Mouse (Mus musculus) liver, adult (tissue): ENCODE measurements around the gene Nol4l.

Source experiments
- GATA4 ChIP-seq: IDR thresholded peaks from 2 replicates; pipeline ENCODE4 v1.6.1; 2014; ENCODE audit warnings: mild to moderate bottlenecking, low read length; ENCODE audit not compliant: insufficient replicate concordance

The Nol4l gene

GRCm38 (mm10) chr2:153414607-153415006, 115.2 kb downstream of the Nol4l start:
- TF ChIP-seq GATA4: no peak

DNA sequence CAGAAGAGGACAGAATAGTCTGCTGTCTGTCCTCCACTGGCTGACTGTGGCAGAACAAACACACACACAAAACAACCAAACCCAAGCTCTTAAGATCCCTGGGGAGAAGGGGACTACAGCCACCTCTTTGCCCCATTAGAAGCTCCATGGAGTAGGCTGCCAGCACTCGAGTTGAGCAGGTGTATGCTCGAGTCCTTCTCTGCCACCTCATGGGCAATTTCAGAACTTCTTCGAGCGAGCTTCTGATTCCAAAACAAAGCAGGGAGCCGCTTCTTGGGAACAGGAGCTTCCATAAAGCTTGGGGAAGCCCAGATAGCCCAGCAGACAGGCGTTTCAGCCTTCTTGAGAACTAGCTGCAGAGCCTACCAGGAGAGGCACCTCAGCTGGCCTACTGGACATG, 117.2 kb downstream of the Nol4l start:
- TF ChIP-seq GATA4: no peak

GRCm38 (mm10) chr2:153411557-153411956, 118.2 kb downstream of the Nol4l start:
- TF ChIP-seq GATA4: no peak

- TF ChIP-seq GATA4: no peak
Measured at GRCm38 (mm10) chr2:153408971-153409370, 120.8 kb downstream of the Nol4l start.

DNA sequence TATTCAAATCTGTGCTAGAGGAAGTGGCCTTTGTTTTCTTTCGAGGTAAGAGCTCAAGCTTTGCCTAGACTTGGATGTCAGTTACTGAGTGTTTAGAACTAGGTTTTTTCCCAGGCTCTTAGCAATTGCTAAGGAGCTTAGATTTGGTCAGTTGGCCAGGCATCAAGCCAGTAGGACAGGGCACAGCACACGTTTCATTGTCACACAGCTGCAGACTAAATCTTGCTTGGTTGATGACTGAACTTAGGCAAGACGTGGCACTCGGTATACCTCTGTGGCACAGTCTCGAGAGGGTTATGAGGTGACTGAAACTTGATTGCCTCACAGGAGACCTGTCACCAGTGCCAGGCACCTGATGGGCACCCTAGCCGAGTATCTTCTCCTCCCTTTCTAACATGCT, 122.9 kb downstream of the Nol4l start:
- no peak for TF ChIP-seq GATA4

DNA sequence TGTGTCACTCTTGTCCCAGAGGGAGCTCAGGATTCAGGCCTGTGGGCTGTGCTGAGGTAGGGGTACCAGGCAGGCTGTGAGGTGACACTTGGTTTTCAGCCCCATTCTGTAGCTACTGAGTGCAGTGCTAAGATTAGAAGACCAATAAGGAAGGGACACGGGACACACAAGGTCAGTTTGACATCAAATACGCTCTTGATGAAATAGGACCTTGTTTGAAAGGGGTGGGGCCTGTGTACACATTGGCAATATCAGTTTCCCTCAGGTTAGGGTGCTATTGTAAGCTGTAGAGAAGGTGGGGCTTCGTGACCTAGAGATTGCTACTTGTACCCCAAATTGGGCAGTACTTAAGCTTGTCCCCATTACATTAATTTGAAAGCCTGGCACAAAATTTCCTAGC, 124.9 kb downstream of the Nol4l start:
- TF ChIP-seq GATA4: no peak

DNA sequence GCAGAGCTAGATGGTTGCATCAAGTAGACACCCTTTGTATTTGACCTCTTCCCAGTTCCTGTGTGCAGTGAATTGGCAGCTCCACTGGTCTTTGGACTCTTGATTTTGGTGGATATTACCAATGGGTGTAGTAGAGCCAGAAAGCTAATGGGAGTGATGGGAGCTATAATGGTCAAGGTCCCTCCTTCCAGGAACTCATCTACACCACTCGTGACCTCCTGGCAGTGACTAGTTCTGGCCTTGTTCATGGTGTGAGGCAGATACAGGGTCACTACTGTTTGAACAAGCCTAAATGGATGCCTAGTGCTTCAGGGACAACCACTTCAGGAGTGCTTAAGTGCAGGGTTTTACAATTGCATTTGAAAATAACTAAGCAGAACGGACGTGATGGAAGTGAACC, 125.7 kb downstream of the Nol4l start:
- TF ChIP-seq GATA4: no peak

DNA sequence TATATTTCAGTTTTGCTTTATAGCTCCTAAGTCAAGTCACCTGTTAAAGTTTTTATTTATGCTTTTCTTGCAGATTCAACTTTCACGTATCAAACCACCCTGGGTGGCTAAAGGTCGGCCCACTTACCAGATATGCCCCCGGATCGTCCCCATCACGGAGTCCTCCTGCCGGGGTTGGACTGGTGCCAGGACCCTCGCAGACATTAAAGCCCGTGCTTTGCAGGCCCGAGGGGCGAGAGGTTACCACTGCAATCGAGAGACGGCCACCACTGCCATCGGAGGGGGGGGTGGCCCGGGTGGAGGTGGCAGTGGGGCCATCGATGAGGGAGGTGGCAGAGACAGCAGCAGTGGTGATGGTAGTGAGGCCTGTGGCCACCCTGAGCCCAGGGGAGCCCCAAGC, 130.6 kb downstream of the Nol4l start:
- no peak for TF ChIP-seq GATA4

- no peak for TF ChIP-seq GATA4
Measured at GRCm38 (mm10) chr2:153397790-153398515, 131.8 kb downstream of the Nol4l start.

GRCm38 (mm10) chr2:153393045-153393444, 136.7 kb downstream of the Nol4l start:
- no peak for TF ChIP-seq GATA4

- TF ChIP-seq GATA4: no peak
Measured at GRCm38 (mm10) chr2:153389831-153390230, 139.9 kb downstream of the Nol4l start.

DNA sequence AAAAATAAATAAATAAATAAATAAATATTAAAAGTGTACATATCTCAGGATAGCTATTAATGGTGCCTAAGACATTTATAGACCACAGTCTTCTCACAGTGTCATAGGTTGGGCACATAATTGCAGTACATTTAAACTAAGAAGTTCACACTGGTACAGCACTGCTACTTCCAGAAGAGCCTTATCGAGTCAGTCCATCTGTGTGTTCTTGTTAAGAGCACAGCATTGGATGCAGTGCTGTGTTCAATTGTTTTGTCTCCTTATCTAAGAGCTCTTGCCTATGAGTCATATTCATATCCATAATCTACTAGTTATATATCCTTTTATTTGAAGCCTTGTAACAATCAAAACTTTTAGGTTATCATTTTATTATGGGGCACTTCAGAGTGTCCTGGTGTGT, 149.3 kb downstream of the Nol4l start:
- TF ChIP-seq GATA4: no peak

GRCm38 (mm10) chr2:153375380-153375779, 154.4 kb downstream of the Nol4l start:
- no peak for TF ChIP-seq GATA4

- no peak for TF ChIP-seq GATA4
Measured at GRCm38 (mm10) chr2:153370871-153371270, 158.9 kb downstream of the Nol4l start.

- TF ChIP-seq GATA4: no peak
Measured at GRCm38 (mm10) chr2:153361101-153361710, 168.6 kb downstream of the Nol4l start.
